Mouse (Mus musculus) testis, adult 2 months (tissue): Measurements from ENCODE around the gene Exph5.

Source experiments
- CTCF ChIP-seq: fragments of 200-500 bp; IDR thresholded peaks from 2 replicates; pipeline ENCODE4 v1.5.1; 2012; ENCODE audit warnings: low read depth, mild to moderate bottlenecking, inconsistent platforms, low read length, moderate library complexity; ENCODE audit not compliant: control insufficient read depth, insufficient read depth, insufficient replicate concordance
- POLR2A ChIP-seq: fragments of 200-500 bp; IDR thresholded peaks from 2 replicates; pipeline ENCODE4 v1.6.1; 2012; ENCODE audit warnings: low read depth, mild to moderate bottlenecking, inconsistent platforms, low read length, moderate library complexity; ENCODE audit not compliant: control insufficient read depth

- no peak for TF ChIP-seq POLR2A
- no peak for TF ChIP-seq CTCF
These were observed 28.8 kb upstream of the Exph5 start for GRCm38 (mm10) chr9:53272714-53273113.
